Comparison of ENCODE assay signal across 10 mouse cellular contexts in the genomic region with DNA sequence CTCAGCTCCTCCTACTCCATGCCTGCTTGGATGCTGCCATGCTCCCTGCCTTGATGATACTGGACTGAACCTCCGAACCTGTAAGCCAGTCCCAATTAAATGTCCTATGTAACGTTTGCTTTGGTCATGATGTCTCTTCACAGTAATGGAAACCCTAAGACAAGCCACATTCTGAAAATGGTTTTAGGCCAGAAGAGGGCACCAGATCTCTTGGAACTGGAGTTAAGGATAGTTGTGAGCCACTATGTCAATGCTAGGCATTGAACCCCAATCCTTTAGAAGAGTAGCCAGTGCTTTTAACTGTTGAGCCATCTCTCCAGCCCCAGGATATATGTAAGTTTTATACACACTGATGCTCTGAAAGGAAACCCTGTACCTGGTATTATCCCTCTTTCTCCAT. TPM values are rescaled to one million over a fixed set of nuclear protein-coding genes. Genes with fewer than 3 reads are reported as not detected.
DNase-seq lines count a peak whose midpoint lies in the region; ATAC-seq lines count a peak whose summit lies in the region.
"Had no signal": no experiment of that assay in that cellular context is flagged by ENCODE, and none has a peak within 500 bp of the region (broad histone marks: within the 10 kb centered on the region; RNA-seq: fewer than 3 reads in every experiment).

No protein-coding gene starts in this region.

- no peak for ATAC-seq in activated CD4-positive, CD25-positive, alpha-beta regulatory T cell, adult 4 months

- DNase-seq in adrenal gland, postnatal 14 days: peak; percentile 13
- DNase-seq in adrenal gland, postnatal 4 days (ENCODE audit: low spot score in 2 of 2): no peak
- DNase-seq in layer of hippocampus, adult 9-10 months (ENCODE audit: low spot score): peak; percentile 63
- DNase-seq in layer of hippocampus, postnatal 25 days (ENCODE audit: extremely low spot score in 1 of 2, low spot score in 1 of 2): no peak
- DNase-seq in NIH3T3 (ENCODE audit: low read depth): peak; percentile 62
- peak; percentile 21 to 47 for DNase-seq in layer of hippocampus, postnatal 10 days (ENCODE audit: low spot score in 2 of 2)
- DNase-seq in gastrocnemius, postnatal 10 days: no peak

RNA-seq across cellular contexts. Expression of gene Dgcr6, which starts 20.9 kb away (rescaled TPM):
- total RNA-seq in adrenal gland, postnatal 14 days (2021): 55.3 and 58.7 TPM in 2 replicates
- total RNA-seq in adrenal gland, postnatal 4 days (2021): 10 to 100 TPM; 52.6 to 57.4 TPM
- 10 to 100 TPM; 76.0 to 85.6 TPM for total RNA-seq in layer of hippocampus, postnatal 25 days (2021)
- 100 to 1,000 TPM in 1 of 2 experiments, 10 to 100 TPM in 1; 87.0 to 112 TPM for total RNA-seq in layer of hippocampus, postnatal 10 days (2021)
- 10 to 100 TPM; 15.6 to 19.7 TPM for polyA plus RNA-seq in activated CD4-positive, CD25-positive, alpha-beta regulatory T cell, adult 4 months (2017; shearing (Covaris generic))
- 10 to 100 TPM; 25.8 to 28.8 TPM for total RNA-seq in gastrocnemius, postnatal 10 days (2021)

RNA-seq across cellular contexts. Expression of gene Vpreb2, which starts 51.5 kb away (rescaled TPM):
- total RNA-seq in adrenal gland, postnatal 14 days (2021): not detected in 2 replicates
- total RNA-seq in adrenal gland, postnatal 4 days (2021): not detected
- not detected for total RNA-seq in layer of hippocampus, postnatal 25 days (2021)
- not detected for total RNA-seq in layer of hippocampus, postnatal 10 days (2021)
- polyA plus RNA-seq in activated CD4-positive, CD25-positive, alpha-beta regulatory T cell, adult 4 months (2017; shearing (Covaris generic)): not detected
- under 1 TPM in 1 of 2 experiments, not detected in 1; 0.41 TPM for total RNA-seq in gastrocnemius, postnatal 10 days (2021)
- total RNA-seq: left cerebral cortex, postnatal 36 days had no signal
- polyA plus RNA-seq: neural tube, embryonic 13.5 days had no signal

RNA-seq across cellular contexts. Expression of gene Prodh, which starts 58.3 kb away (rescaled TPM):
- 37.6 and 37.9 TPM in 2 replicates for total RNA-seq in adrenal gland, postnatal 14 days (2021)
- total RNA-seq in adrenal gland, postnatal 4 days (2021): 10 to 100 TPM; 13.8 to 19.0 TPM
- 10 to 100 TPM; 37.2 to 38.6 TPM for total RNA-seq in layer of hippocampus, postnatal 25 days (2021)
- total RNA-seq in layer of hippocampus, postnatal 10 days (2021): 10 to 100 TPM; 15.8 to 17.3 TPM
- 1 to 10 TPM; 2.9 to 4.2 TPM for polyA plus RNA-seq in activated CD4-positive, CD25-positive, alpha-beta regulatory T cell, adult 4 months (2017; shearing (Covaris generic))
- total RNA-seq in gastrocnemius, postnatal 10 days (2021): 1 to 10 TPM; 2.6 to 3.8 TPM

Comparison
In these comparisons a context has a peak if more than half of its experiments do, and no peak if none do; other contexts are left out.
1. DNase-seq: peak in adrenal gland, postnatal 14 days (single experiment), layer of hippocampus, adult 9-10 months (single experiment), NIH3T3 (single experiment) and layer of hippocampus, postnatal 10 days (2 of 2); none in adrenal gland, postnatal 4 days (0 of 2), layer of hippocampus, postnatal 25 days (0 of 2) and gastrocnemius, postnatal 10 days (single experiment).